Mouse (Mus musculus) heart, embryonic 13.5 days (tissue): ENCODE data around the gene Xndc1. TPM values are rescaled to one million over a fixed set of nuclear protein-coding genes. Genes with fewer than 3 reads are reported as not detected.

Experiments
- ATAC-seq: fragments of 200-750 bp; cut with Nextera tagmentation; 2 replicates; pipeline ENCODE4 v1.8.0; 2017; ENCODE audit warnings: moderate TSS enrichment; ENCODE audit not compliant: insufficient number of reproducible peaks, low FRiP score, low TSS enrichment; ENCODE audit errors: extremely low read depth
- H3K27ac ChIP-seq: fragments of 300-500 bp; sonication (generic); replicated peaks from 2 replicates; pipeline ENCODE4 v1.5.1; 2015; ENCODE audit warnings: moderate library complexity, mild to moderate bottlenecking, inconsistent platforms
- H3K27me3 ChIP-seq: fragments of 300-500 bp; sonication (generic); replicated peaks from 2 replicates; pipeline ENCODE4 v1.6.1; 2015; ENCODE audit warnings: mild to moderate bottlenecking, inconsistent platforms
- H3K36me3 ChIP-seq: fragments of 300-500 bp; sonication (generic); 2 replicates; pipeline ENCODE4 v1.6.1; 2015; ENCODE audit warnings: mild to moderate bottlenecking, inconsistent platforms
- H3K4me1 ChIP-seq: fragments of 300-500 bp; sonication (generic); 2 replicates; pipeline ENCODE4 v1.6.1; 2015; ENCODE audit warnings: inconsistent platforms
- H3K4me2 ChIP-seq: fragments of 300-500 bp; sonication (generic); 2 replicates; pipeline ENCODE4 v1.6.1; 2015; ENCODE audit warnings: inconsistent platforms, mild to moderate bottlenecking, moderate library complexity
- H3K4me3 ChIP-seq: fragments of 300-500 bp; sonication (generic); 2 replicates; pipeline ENCODE4 v1.5.1; 2015; ENCODE audit warnings: moderate library complexity, mild to moderate bottlenecking, inconsistent platforms
- H3K9ac ChIP-seq: fragments of 300-500 bp; sonication (generic); 2 replicates; pipeline ENCODE4 v1.6.1; 2015; ENCODE audit warnings: inconsistent platforms, mild to moderate bottlenecking, moderate library complexity
- H3K9me3 ChIP-seq: fragments of 300-500 bp; sonication (generic); 2 replicates; pipeline ENCODE4 v1.6.1; 2016; ENCODE audit warnings: inconsistent platforms
- WGBS: fragments of 180-500 bp; shearing (Covaris S2); methylation state at CpG from one replicate; pipeline ENCODE4 v1.1.7; 2015; ENCODE audit warnings: mixed read lengths; 5-methylcytosine and 5-hydroxymethylcytosine counted together
- polyA plus RNA-seq: library from polyadenylated mRNA; unstranded; fragments of >200 nt; fragmentation: Nextera tagmentation; extraction: Ambion mirVana; gene quantifications from 2 replicates; pipeline ENCODE4 v1.2.1, GENCODE M21; 2015

The Xndc1 gene
- polyA plus RNA-seq, 1 experiment from 2014 or later, result 25.2 TPM

DNA sequence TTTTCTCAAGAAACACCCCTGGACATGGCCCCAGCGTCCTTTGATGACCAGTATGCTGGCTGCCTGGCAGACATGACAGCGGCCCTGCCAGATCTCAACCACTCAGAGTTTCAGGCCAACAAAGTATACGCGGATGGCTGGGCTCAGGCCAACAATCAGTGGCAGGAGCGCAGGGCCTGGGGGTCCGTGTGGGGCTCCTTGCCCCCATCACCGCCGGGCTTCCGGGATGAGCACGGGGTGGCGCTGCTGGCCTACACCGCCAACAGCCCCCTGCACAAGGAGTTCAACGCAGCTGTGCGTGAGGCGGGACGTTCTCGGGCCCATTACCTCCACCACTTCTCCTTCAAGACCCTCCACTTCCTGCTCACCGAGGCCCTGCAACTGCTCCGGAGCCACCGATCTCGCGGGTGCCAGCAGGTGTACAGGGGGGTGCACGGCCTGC is 41.4 kb downstream of the Xndc1 start:
- Histone ChIP-seq H3K9ac (peak overlapping the region; percentile 78), H3K4me1 (peaks cover 28% of the 10 kb centered on the region), H3K9me3 (no peaks in the 10 kb centered on the region), H3K4me3 (peak overlapping the region; percentile 49), H3K36me3 (no peaks in the 10 kb centered on the region), H3K27ac (no peak overlapping the region), H3K4me2 (peak overlapping the region; percentile 73), H3K27me3 (no peaks in the 10 kb centered on the region)
- no peak for ATAC-seq
- 5% methylated on average over 23 of the region's 23 CpGs for WGBS

DNA sequence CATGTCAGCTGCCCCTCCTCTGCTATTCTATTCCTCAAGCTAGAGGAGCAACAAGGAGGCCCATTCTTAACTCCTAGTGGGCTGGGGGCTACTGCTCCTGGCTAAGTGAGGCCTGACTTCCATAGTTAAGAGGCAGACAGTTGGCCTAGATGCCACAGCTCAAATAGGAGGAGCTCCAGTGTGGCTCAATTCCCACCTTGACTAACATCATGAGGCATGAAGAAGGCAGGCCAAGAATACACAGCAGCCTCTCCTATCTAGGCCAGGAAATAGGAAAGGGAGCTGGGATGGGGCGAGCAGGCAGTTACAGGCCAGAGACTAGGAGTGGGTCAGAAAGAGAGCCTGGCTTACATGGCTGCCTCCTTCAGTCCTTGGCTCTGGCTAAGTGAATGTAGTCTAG is 42.9 kb downstream of the Xndc1 start:
- Histone ChIP-seq H3K9me3 (no peaks in the 10 kb centered on the region), H3K4me2 (no peak overlapping the region), H3K27ac (no peak overlapping the region), H3K4me1 (peaks cover 15% of the 10 kb centered on the region), H3K27me3 (peaks cover 5% of the 10 kb centered on the region; the same call in 1 of the 2 replicates), H3K36me3 (no peaks in the 10 kb centered on the region), H3K9ac (no peak overlapping the region), H3K4me3 (no peak overlapping the region)
- ATAC-seq, result no peak
- WGBS, result 65% methylated on average over 1 of the region's 1 CpGs

GRCm38 (mm10) chr7:102109171-102109570 is 43.9 kb downstream of the Xndc1 start, which contains the start of gene Art5:
TSS of gene Art5 (minus strand) at chr7:102109489.
- H3K4me1 ChIP-seq, result peaks cover 11% of the 10 kb centered on the region
- H3K9me3 ChIP-seq, result no peaks in the 10 kb centered on the region
- H3K36me3 ChIP-seq, result no peaks in the 10 kb centered on the region
- peaks cover 5% of the 10 kb centered on the region; the same call in 1 of the 2 replicates for H3K27me3 ChIP-seq
- WGBS, result 69% methylated on average over 7 of the region's 7 CpGs
- no peak within 1 kb of the TSS for H3K4me2 ChIP-seq
- no peak for ATAC-seq
- H3K27ac ChIP-seq, result no peak within 1 kb of the TSS
- no peak within 1 kb of the TSS for H3K9ac ChIP-seq
- H3K4me3 ChIP-seq, result no peak within 1 kb of the TSS

DNA sequence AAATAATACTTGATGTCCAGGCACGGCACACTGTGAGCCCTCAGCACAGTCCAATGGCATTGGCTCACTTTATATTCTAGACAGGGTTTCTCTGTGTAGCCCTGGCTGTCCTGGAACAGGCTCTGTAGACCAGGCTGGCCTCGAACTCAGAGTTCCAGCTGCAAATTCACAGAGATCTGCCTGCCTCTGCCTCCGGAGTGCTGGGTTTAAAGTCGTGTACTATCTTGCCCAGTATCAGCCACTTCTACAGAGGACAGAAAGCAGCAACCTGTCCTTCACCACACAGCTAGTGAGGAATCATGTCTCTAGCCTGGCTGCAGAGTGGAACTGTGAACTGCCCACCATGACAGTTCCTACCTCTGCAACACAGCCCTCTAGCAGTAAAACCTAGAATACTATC is 44.4 kb downstream of the Xndc1 start:
- Histone ChIP-seq H3K27ac (no peak overlapping the region), H3K4me1 (peaks cover 11% of the 10 kb centered on the region), H3K9me3 (no peaks in the 10 kb centered on the region), H3K27me3 (peaks cover 5% of the 10 kb centered on the region; the same call in 1 of the 2 replicates), H3K4me2 (no peak overlapping the region), H3K9ac (no peak overlapping the region), H3K36me3 (no peaks in the 10 kb centered on the region), H3K4me3 (no peak overlapping the region)
- WGBS, result 76% methylated on average over 4 of the region's 4 CpGs
- no peak for ATAC-seq

DNA sequence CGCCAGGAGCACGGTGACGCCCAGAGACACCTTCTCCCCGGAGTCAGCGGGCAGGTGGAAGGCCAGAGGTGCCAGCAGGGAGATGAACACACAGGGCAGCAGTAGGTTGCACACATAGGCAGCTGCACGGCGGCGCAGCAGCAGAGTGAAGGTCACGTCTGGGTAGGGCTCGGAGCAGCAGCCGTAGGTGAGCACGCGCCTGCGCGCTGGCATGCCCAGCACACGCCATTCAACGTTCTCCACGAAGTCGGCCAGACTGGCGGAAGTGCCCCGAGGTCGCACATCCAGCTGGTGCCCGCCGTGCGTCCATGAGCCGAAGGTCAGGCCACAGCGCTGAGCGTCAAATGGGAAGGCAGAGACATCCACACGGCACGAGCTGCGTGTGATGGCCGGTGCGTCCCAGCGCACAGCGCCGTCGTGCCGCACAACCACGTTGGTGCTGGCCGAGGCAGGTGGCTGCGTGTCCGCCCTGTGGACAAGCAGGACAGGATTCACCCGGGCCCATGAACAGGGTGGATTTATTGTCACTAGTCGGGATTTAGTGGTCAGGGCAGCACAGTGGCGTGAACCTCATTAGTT is 47.9 kb downstream of the Xndc1 start:
- WGBS, result 64% methylated on average over 45 of the region's 45 CpGs
- no peaks in the 10 kb centered on the region for H3K9me3 ChIP-seq

GRCm38 (mm10) chr7:102116579-102117331 is 51.4 kb downstream of the Xndc1 start, which contains the start of gene Chrna10:
TSS of gene Chrna10 (minus strand) at chr7:102116828.
- Histone ChIP-seq H3K9me3 (no peaks in the 10 kb centered on the region), H3K36me3 (peaks cover 38% of the 10 kb centered on the region), H3K4me1 (no peaks in the 10 kb centered on the region), H3K4me2 (no peak within 1 kb of the TSS), H3K27me3 (peaks cover 5% of the 10 kb centered on the region; the same call in 1 of the 2 replicates), H3K4me3 (no peak within 1 kb of the TSS), H3K27ac (no peak within 1 kb of the TSS), H3K9ac (0 out of 2 replicates have a peak within 1 kb of the TSS, but pooled peaks have one; percentile 12)
- 37% methylated on average over 7 of the region's 7 CpGs for WGBS
- no peak for ATAC-seq

More for the DNA sequence above, 47.9 kb downstream of the Xndc1 start:
- H3K4me1 ChIP-seq, result no peaks in the 10 kb centered on the region
- peaks cover 3% of the 10 kb centered on the region for H3K36me3 ChIP-seq
- H3K27ac ChIP-seq, result no peak overlapping the region
- peaks cover 5% of the 10 kb centered on the region; the same call in 1 of the 2 replicates for H3K27me3 ChIP-seq
- H3K4me2 ChIP-seq, result no peak overlapping the region
- H3K4me3 ChIP-seq, result no peak overlapping the region
- no peak overlapping the region for H3K9ac ChIP-seq
- ATAC-seq, result no peak

GRCm38 (mm10) chr7:102117382-102117781 is 52.1 kb downstream of the Xndc1 start:
- Histone ChIP-seq H3K4me1 (no peaks in the 10 kb centered on the region), H3K9ac (no peak overlapping the region), H3K36me3 (peaks cover 44% of the 10 kb centered on the region), H3K4me2 (no peak overlapping the region), H3K4me3 (no peak overlapping the region), H3K27me3 (peaks cover 5% of the 10 kb centered on the region; the same call in 1 of the 2 replicates), H3K27ac (no peak overlapping the region), H3K9me3 (no peaks in the 10 kb centered on the region)
- no peak for ATAC-seq
- 68% methylated on average over 6 of the region's 6 CpGs for WGBS

- Histone ChIP-seq H3K9ac (no peak overlapping the region), H3K4me3 (no peak overlapping the region), H3K4me2 (no peak overlapping the region), H3K4me1 (no peaks in the 10 kb centered on the region), H3K27me3 (no peaks in the 10 kb centered on the region), H3K9me3 (no peaks in the 10 kb centered on the region), H3K27ac (no peak overlapping the region), H3K36me3 (peaks cover 74% of the 10 kb centered on the region)
- WGBS, result 93% methylated on average over 10 of the region's 10 CpGs
- ATAC-seq, result no peak
These were observed 55.0 kb downstream of the Xndc1 start for GRCm38 (mm10) chr7:102120326-102120725.

GRCm38 (mm10) chr7:102132395-102132794 is 67.1 kb downstream of the Xndc1 start:
- WGBS, result 93% methylated on average over 4 of the region's 4 CpGs
- Histone ChIP-seq H3K9me3 (no peaks in the 10 kb centered on the region), H3K4me1 (no peaks in the 10 kb centered on the region), H3K27ac (no peak overlapping the region), H3K4me3 (no peak overlapping the region), H3K9ac (no peak overlapping the region), H3K36me3 (peaks cover 90% of the 10 kb centered on the region), H3K4me2 (no peak overlapping the region), H3K27me3 (no peaks in the 10 kb centered on the region)
- ATAC-seq, result no peak
